Mouse (Mus musculus) liver, adult 2 months (tissue): ENCODE results near the gene Fahd1. TPM values are rescaled to one million over a fixed set of nuclear protein-coding genes. Genes with fewer than 3 reads are reported as not detected.

Source experiments
- DNase-seq: peaks from one replicate; pipeline ENCODE4 v3.0.0-alpha.2; 2011; ENCODE audit warnings: low read depth, low spot score; ENCODE audit errors: extremely low read depth
- H3K27ac ChIP-seq: fragments of 200-500 bp; replicated peaks from 2 replicates; pipeline ENCODE4 v1.5.1; 2012; ENCODE audit warnings: low read depth, mild to moderate bottlenecking, control low read depth, inconsistent platforms, low read length; ENCODE audit not compliant: insufficient read depth
- H3K27me3 ChIP-seq: fragments of 200-500 bp; 2 replicates; pipeline ENCODE4 v1.6.1; 2012; ENCODE audit warnings: mild to moderate bottlenecking, moderate library complexity, low read length, inconsistent platforms; ENCODE audit not compliant: control insufficient read depth, insufficient read depth
- H3K36me3 ChIP-seq: fragments of 200-500 bp; 2 replicates; pipeline ENCODE4 v1.6.1; 2012; ENCODE audit warnings: low read length, inconsistent platforms; ENCODE audit not compliant: control insufficient read depth, insufficient read depth
- H3K4me1 ChIP-seq: fragments of 200-500 bp; 2 replicates; pipeline ENCODE4 v1.6.1; 2011; ENCODE audit warnings: low read length; ENCODE audit not compliant: control insufficient read depth, insufficient read depth
- H3K4me3 ChIP-seq: fragments of 200-500 bp; 2 replicates; pipeline ENCODE4 v1.5.1; 2011; ENCODE audit warnings: low read depth, mild to moderate bottlenecking, control low read depth, low read length, moderate library complexity; ENCODE audit not compliant: insufficient read depth
- H3K79me2 ChIP-seq: fragments of 200-500 bp; 2 replicates; pipeline ENCODE4 v1.6.1; 2012; ENCODE audit warnings: inconsistent platforms, mild to moderate bottlenecking, low read length, moderate library complexity; ENCODE audit not compliant: control insufficient read depth, insufficient read depth
- H3K9ac ChIP-seq: fragments of 200-500 bp; 2 replicates; pipeline ENCODE4 v1.6.1; 2012; ENCODE audit warnings: low read depth, mild to moderate bottlenecking, control low read depth, inconsistent platforms, low read length
- CTCF ChIP-seq: fragments of 200-500 bp; IDR thresholded peaks from 2 replicates; pipeline ENCODE4 v1.5.1; 2011; ENCODE audit warnings: low read depth, low read length, control low read depth
- POLR2A ChIP-seq: fragments of 200-500 bp; IDR thresholded peaks from 2 replicates; pipeline ENCODE4 v1.6.1; 2011; ENCODE audit warnings: low read length, control low read depth; ENCODE audit not compliant: insufficient read depth; ENCODE audit errors: extremely low read depth
- WGBS: fragments of 180-500 bp; shearing (Covaris S2); methylation state at CpG from one replicate; pipeline ENCODE4 v1.1.7; 2018; 5-methylcytosine and 5-hydroxymethylcytosine counted together
- polyA plus RNA-seq: library from polyadenylated mRNA; depleted of rRNA; stranded (reverse); fragments of >200 nt; gene quantifications from 2 replicates; pipeline ENCODE4 v1.2.3, GENCODE M21; 2012; rRNA removed
- total RNA-seq: library from RNA; depleted of rRNA; stranded (reverse); fragments of >200 nt; gene quantifications from 2 replicates; pipeline ENCODE4 v1.2.3, GENCODE M21; 2014; rRNA removed

Fahd1 gene
- total RNA-seq = 49.5 and 61.3 TPM in 2 replicates
- polyA plus RNA-seq = 55.7 and 61.8 TPM in 2 replicates

- TF ChIP-seq POLR2A (peak; percentile 95), CTCF (no peak)
- Histone ChIP-seq H3K79me2 (peaks cover 18% of the 10 kb centered on the region; the same call in 1 of the 2 replicates), H3K9ac (peak within 1 kb of the TSS; percentile 96), H3K27me3 (no peaks in the 10 kb centered on the region), H3K36me3 (peaks cover 19% of the 10 kb centered on the region), H3K4me3 (peak within 1 kb of the TSS; percentile 88), H3K27ac (peak within 1 kb of the TSS; percentile 96), H3K4me1 (peaks cover 7% of the 10 kb centered on the region)
- DNase-seq = peak; percentile 97
- under 1% methylated on average over 58 of the region's 58 CpGs for WGBS
Measured at GRCm38 (mm10) chr17:24850065-24850772, at the start of gene Fahd1. TSS of gene Fahd1 (minus strand) at chr17:24850364.

GRCm38 (mm10) chr17:24899153-24899552 lies 49.0 kb upstream of the Fahd1 start:
- DNase-seq = no peak

DNA sequence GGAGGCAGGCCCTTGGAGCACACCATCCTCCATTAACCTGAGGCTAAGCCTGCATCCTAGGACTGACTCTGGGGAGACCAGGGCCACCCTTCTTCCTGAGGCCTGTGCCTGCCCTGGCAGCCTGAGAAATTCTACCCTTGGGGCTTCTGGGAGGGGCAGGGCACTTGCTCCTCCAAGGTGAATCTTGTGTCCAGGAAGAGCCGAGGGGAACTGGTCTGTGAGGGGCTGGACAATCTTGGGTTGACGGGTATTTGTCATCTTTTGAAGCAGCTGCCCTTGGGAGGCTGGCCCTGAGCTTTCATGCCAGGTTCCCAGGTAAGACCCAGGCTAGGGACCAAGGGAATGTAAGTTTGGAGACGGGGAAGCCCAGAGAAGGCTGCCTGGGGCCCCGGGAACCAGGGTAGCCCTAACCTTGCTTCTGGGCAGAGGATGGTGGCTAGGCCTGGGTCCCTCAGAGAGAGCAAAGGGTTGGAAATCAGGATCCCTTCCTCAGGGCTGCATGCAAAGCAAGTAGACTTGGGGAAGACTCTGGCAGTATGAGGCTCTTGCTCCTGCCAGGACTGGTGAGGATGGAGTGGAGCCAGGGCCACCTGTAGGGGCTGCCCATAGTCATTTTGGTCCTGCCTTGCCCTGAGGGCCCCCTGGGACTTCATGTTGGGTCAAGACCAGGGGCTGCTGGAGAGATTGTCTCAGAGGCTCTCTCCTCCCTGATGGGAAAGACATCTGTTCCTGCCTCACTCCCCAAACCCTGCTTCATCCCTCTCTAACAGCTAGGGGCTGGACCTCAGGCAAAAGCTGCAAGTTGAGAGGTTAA lies 48.1 kb upstream of the Fahd1 start:
- TF ChIP-seq CTCF (no peak), POLR2A (no peak)
- Histone ChIP-seq H3K4me3 (no peak overlapping the region), H3K27me3 (no peaks in the 10 kb centered on the region), H3K79me2 (peaks cover 14% of the 10 kb centered on the region; the same call in 1 of the 2 replicates), H3K9ac (no peak overlapping the region), H3K27ac (no peak overlapping the region), H3K4me1 (peaks cover 20% of the 10 kb centered on the region), H3K36me3 (peaks cover 10% of the 10 kb centered on the region; the same call in 1 of the 2 replicates)
- no peak for DNase-seq
- WGBS = 89% methylated on average over 4 of the region's 4 CpGs

More at GRCm38 (mm10) chr17:24899153-24899552, 49.0 kb upstream of the Fahd1 start:
- Histone ChIP-seq H3K27ac (no peak overlapping the region), H3K4me1 (peaks cover 14% of the 10 kb centered on the region), H3K27me3 (no peaks in the 10 kb centered on the region), H3K79me2 (peaks cover 11% of the 10 kb centered on the region; the same call in 1 of the 2 replicates), H3K9ac (no peak overlapping the region), H3K36me3 (peaks cover 17% of the 10 kb centered on the region), H3K4me3 (no peak overlapping the region)
- 75% methylated on average over 5 of the region's 5 CpGs for WGBS
- TF ChIP-seq POLR2A (no peak), CTCF (no peak)

DNA sequence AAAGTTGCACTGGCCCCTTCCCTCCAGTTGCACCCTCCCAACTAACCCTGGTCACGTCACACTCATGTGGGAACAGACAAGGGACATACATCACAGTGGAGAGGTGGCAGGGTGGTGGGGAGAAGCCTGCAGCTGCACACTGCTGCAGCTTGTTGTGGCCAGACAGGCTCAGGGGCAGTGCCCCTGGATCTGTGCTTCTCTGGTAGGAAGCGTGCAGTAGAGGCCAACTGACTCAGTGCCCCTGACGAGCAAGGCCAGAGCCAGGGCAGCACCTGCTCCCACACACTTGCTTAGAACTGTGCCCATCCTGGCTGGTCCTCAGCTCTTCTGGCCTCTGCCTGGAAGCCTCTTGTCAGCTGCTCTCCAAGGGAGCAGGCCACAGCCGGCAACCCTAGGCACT lies 47.4 kb upstream of the Fahd1 start:
- Histone ChIP-seq H3K9ac (no peak overlapping the region), H3K36me3 (peaks cover 5% of the 10 kb centered on the region; the same call in 1 of the 2 replicates), H3K79me2 (peaks cover 14% of the 10 kb centered on the region; the same call in 1 of the 2 replicates), H3K4me1 (peaks cover 20% of the 10 kb centered on the region), H3K4me3 (no peak overlapping the region), H3K27me3 (no peaks in the 10 kb centered on the region), H3K27ac (no peak overlapping the region)
- DNase-seq = no peak
- 89% methylated on average over 4 of the region's 4 CpGs for WGBS
- no peak for TF ChIP-seq CTCF

- 25% methylated on average over 11 of the region's 11 CpGs for WGBS
- Histone ChIP-seq H3K79me2 (peaks cover 14% of the 10 kb centered on the region; the same call in 1 of the 2 replicates), H3K36me3 (peaks cover 7% of the 10 kb centered on the region; the same call in 1 of the 2 replicates), H3K9ac (peak overlapping the region; percentile 78), H3K27me3 (no peaks in the 10 kb centered on the region), H3K27ac (peak overlapping the region; percentile 49), H3K4me1 (peaks cover 20% of the 10 kb centered on the region), H3K4me3 (peak overlapping the region; percentile 74)
- DNase-seq = no peak
- TF ChIP-seq POLR2A = no peak
- no peak for TF ChIP-seq CTCF
Measured at GRCm38 (mm10) chr17:24896993-24897269, 46.8 kb upstream of the Fahd1 start.
